Mouse (Mus musculus) kidney, adult 2 months (tissue): ENCODE measurements around the gene Fut11.

Experiments used
- CTCF ChIP-seq: fragments of 200-500 bp; conservative IDR thresholded peaks from 2 replicates; pipeline ENCODE4 v1.5.1; 2011; ENCODE audit warnings: low read depth, mild to moderate bottlenecking, control low read depth, low read length, moderate library complexity, mixed read lengths; ENCODE audit not compliant: insufficient read depth, insufficient read length
- POLR2A ChIP-seq: fragments of 200-500 bp; IDR thresholded peaks from one replicate; pipeline ENCODE4 v1.6.1; 2011; ENCODE audit warnings: low read depth, low read length, control low read depth

DNA sequence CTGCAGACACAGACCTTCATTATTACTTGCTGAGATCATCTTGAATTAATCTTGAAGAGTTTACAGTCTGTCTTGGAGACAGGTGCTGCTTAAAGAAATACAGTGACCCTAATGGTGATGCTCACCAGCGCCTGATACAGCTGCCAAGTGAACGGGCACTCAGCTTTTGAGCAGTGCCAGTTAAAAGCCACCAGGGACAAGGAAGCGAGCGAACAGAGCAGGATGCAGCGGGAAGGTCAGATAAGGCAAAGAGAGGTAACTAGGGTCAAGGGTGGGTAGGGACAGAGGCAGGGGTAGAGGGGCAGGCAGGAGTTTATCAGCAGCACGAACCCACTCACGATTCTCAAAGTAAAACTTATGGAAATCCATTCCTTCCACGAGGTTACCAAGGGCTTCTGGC, 43.7 kb downstream of the Fut11 start:
- no peak for TF ChIP-seq CTCF
- TF ChIP-seq POLR2A: no peak
